Mouse (Mus musculus): ENCODE data around the gene Acacb. TPM values are rescaled to one million over a fixed set of nuclear protein-coding genes. Genes with fewer than 3 reads are reported as not detected.

The Acacb gene
- total RNA-seq, 1 experiment, result 10.5 TPM

GRCm38 (mm10) chr5:114119806-114120205 is 26.5 kb upstream of the Acacb start:
- TF ChIP-seq ZNF384 (IDR thresholded peaks at IDR 0.05; ENCODE audit: low read depth, low read length) (no peak), CHD2 (IDR thresholded peaks at IDR 0.05; ENCODE audit: low read depth, low read length) (no peak), HCFC1 (IDR thresholded peaks at IDR 0.05; ENCODE audit: borderline replicate concordance, insufficient read depth, low read length) (no peak), ZC3H11A (IDR thresholded peaks at IDR 0.05; ENCODE audit: borderline replicate concordance, low read depth, low read length) (no peak), MAFK (IDR thresholded peaks at IDR 0.05; ENCODE audit: insufficient read depth, low read depth, low read length) (no peak)
- no peak overlapping the region for H3K27ac ChIP-seq (ENCODE audit: insufficient read depth, low read depth, low read length, poor library complexity, severe bottlenecking)
- peaks cover 0 to 27% of the 10 kb centered on the region in 2 experiments; a peak in 2 of 4 replicates for H3K4me1 ChIP-seq (ENCODE audit: control insufficient read depth in 2 of 2, insufficient read depth in 2 of 2, low read length in 2 of 2, poor library complexity in 1 of 2)
- no peak overlapping the region for H3K9ac ChIP-seq (ENCODE audit: insufficient read depth, low read depth, low read length, poor library complexity, severe bottlenecking)
- no peak overlapping the region for H3K4me3 ChIP-seq (ENCODE audit: insufficient read depth in 1 of 2, low read depth in 1 of 2, low read length in 2 of 2, poor library complexity in 1 of 2, severe bottlenecking in 1 of 2)
- in situ Hi-C loops (cut with MboI; ENCODE audit: low sequenced_read_pairs in 2 of 2, unreplicated experiment in 2 of 2), result no loop called here
- DNase-seq (ENCODE audit: low read depth, low spot score), result no peak
- H3K9me3 ChIP-seq (ENCODE audit: control insufficient read depth, insufficient read depth, low read depth, low read length), result no peaks in the 10 kb centered on the region
- peaks cover 42% of the 10 kb centered on the region for H3K36me3 ChIP-seq (ENCODE audit: control insufficient read depth, insufficient read depth, low read length, poor library complexity, severe bottlenecking)

DNA sequence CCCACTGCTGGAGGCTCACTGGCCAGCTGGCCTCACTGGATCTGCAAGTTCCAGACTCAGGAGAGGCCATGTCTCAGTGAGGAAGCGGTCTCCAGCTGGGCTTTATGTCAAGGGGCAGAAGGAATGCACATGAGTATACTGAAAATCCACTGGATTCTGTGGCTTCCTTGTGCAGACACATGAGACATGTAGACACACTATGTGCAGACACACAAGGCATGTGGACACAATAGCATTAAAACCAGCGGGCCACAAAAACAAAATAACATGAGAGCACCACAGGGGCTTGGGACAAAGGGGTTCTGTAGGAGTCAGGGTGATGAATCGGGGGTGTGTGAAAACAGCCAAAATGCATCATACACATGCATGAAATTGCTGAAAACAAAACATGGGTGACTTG is 20.3 kb upstream of the Acacb start:
- H3K4me1 ChIP-seq (ENCODE audit: control insufficient read depth in 2 of 2, insufficient read depth in 2 of 2, low read length in 2 of 2, poor library complexity in 1 of 2), result peaks cover 2 to 24% of the 10 kb centered on the region in 2 experiments; a peak in 3 of 4 replicates
- in situ Hi-C loops (cut with MboI; ENCODE audit: low sequenced_read_pairs in 2 of 2, unreplicated experiment in 2 of 2), result no loop called here
- H3K27ac ChIP-seq (ENCODE audit: insufficient read depth, low read depth, low read length, poor library complexity, severe bottlenecking), result peak overlapping the region; percentile 92; the same call in 1 of the 2 replicates
- H3K9me3 ChIP-seq (ENCODE audit: control insufficient read depth, insufficient read depth, low read depth, low read length), result no peaks in the 10 kb centered on the region
- H3K4me3 ChIP-seq (ENCODE audit: insufficient read depth in 1 of 2, low read depth in 1 of 2, low read length in 2 of 2, poor library complexity in 1 of 2, severe bottlenecking in 1 of 2), result no peak overlapping the region
- peaks cover 42% of the 10 kb centered on the region for H3K36me3 ChIP-seq (ENCODE audit: control insufficient read depth, insufficient read depth, low read length, poor library complexity, severe bottlenecking)
- H3K9ac ChIP-seq (ENCODE audit: insufficient read depth, low read depth, low read length, poor library complexity, severe bottlenecking), result peak overlapping the region; percentile 15; the same call in 1 of the 2 replicates
- no peak for DNase-seq (ENCODE audit: low read depth, low spot score)
- TF ChIP-seq MAFK (IDR thresholded peaks at IDR 0.05; ENCODE audit: insufficient read depth, low read depth, low read length) (no peak), ZC3H11A (IDR thresholded peaks at IDR 0.05; ENCODE audit: borderline replicate concordance, low read depth, low read length) (no peak), ZNF384 (IDR thresholded peaks at IDR 0.05; ENCODE audit: low read depth, low read length) (no peak), CHD2 (IDR thresholded peaks at IDR 0.05; ENCODE audit: low read depth, low read length) (no peak), HCFC1 (IDR thresholded peaks at IDR 0.05; ENCODE audit: borderline replicate concordance, insufficient read depth, low read length) (no peak)

DNA sequence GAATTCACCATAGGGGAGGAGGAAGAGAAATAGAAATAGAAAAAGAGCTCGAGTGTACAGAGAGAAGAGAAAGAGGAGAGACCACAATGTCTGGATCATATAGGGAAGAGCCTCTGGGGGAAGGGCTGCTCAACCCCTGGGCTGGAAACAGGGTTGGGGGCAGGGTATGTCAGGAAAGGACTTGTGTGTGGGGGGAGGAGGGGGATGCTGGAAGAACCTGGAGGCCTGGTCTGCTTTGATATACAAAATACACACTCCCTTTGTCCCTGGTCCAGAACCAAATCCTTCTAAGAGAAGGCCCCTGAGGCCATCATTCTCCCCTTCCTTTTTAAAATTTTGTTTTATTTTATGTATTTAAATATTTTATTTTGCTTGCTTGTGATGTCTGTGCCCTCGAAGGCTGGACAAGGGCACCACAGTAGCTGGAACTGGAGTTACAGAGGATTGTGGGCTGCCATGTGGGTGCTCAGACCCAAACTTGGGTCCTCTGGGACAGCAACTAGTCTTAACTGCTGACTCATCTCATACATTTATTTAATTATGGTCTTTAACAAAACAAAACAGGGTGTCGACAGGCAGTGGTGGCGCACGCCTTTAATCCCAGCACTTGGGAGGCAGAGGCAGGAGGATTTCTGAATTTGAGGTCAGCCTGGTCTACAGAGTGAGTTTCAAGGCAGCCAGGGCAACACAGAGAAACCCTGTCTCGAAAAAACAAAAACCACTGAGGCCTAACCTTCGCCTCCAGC is 19.7 kb upstream of the Acacb start:
- TF ChIP-seq MAFK (IDR thresholded peaks at IDR 0.05; ENCODE audit: insufficient read depth, low read depth, low read length) (peak; percentile 62), CHD2 (IDR thresholded peaks at IDR 0.05; ENCODE audit: low read depth, low read length) (no peak)
- H3K4me3 ChIP-seq (ENCODE audit: insufficient read depth in 1 of 2, low read depth in 1 of 2, low read length in 2 of 2, poor library complexity in 1 of 2, severe bottlenecking in 1 of 2), result peak overlapping the region; percentile 81 to 94
- H3K4me1 ChIP-seq (ENCODE audit: control insufficient read depth in 2 of 2, insufficient read depth in 2 of 2, low read length in 2 of 2, poor library complexity in 1 of 2), result peaks cover 2 to 26% of the 10 kb centered on the region in 2 experiments; a peak in 3 of 4 replicates
- peak overlapping the region; percentile 92 for H3K27ac ChIP-seq (ENCODE audit: insufficient read depth, low read depth, low read length, poor library complexity, severe bottlenecking)
- no peaks in the 10 kb centered on the region for H3K9me3 ChIP-seq (ENCODE audit: control insufficient read depth, insufficient read depth, low read depth, low read length)
- peaks cover 35% of the 10 kb centered on the region for H3K36me3 ChIP-seq (ENCODE audit: control insufficient read depth, insufficient read depth, low read length, poor library complexity, severe bottlenecking)
- in situ Hi-C loops (cut with MboI; ENCODE audit: low sequenced_read_pairs in 2 of 2, unreplicated experiment in 2 of 2), result no loop called here
- DNase-seq (ENCODE audit: low read depth, low spot score), result no peak
- H3K9ac ChIP-seq (ENCODE audit: insufficient read depth, low read depth, low read length, poor library complexity, severe bottlenecking), result peak overlapping the region; percentile 87; the same call in 1 of the 2 replicates

DNA sequence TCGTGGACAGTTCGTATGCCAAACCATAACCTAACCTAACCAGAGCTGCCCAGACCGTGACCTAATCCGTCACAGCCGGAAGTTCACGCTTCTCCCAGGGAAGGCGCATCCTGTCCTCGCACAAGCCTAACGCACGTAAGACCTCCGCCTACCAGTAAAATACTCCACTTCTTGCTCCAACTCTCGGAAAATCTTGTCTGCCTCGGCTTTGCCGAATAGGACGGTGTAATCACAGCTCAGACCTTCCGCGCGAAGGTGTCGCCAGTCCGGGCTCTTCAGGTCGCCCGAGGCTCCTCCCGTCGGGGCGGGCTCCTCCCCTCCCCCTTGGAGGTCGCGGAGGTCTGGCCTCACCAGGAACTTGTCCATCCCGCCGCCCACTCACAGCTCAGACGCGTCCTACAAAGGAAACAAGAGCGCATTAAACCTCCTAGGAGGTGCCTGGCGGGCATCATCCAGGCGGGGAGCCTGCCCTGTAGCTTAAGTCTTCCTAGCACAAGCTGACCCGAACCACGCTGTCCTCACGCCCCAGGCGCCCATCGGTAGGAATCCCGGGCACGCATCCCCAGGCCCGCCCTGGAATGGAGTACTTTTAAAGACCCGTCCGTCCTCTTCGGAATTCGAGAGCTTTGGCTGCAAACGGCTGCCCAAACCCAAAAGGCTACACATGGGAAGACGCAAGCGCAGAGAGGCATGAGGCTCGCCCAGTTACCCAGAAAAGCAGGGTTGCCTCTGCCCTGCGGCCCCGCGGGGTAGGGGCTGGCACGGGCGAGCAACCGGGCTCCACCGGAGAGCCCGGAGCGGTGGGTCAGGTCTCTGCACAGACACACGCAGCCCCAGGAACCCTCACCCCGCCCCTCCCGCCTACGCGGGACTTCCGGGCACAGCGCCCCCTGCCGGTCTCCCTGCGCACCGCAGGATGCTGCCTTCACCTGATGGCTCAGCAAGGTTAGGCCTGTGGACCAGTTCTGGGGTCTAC is 18.7 kb upstream of the Acacb start, which contains the start of gene Alkbh2:
Gene Alkbh2, minus strand, starts transcription at position 845 of the 976 bp plus-strand sequence.
- no peak for DNase-seq (ENCODE audit: low read depth, low spot score)
- Histone ChIP-seq H3K9ac (ENCODE audit: insufficient read depth, low read depth, low read length, poor library complexity, severe bottlenecking) (peak within 1 kb of the TSS; percentile 87), H3K27ac (ENCODE audit: insufficient read depth, low read depth, low read length, poor library complexity, severe bottlenecking) (peak within 1 kb of the TSS; percentile 92), H3K4me3 (ENCODE audit: insufficient read depth in 1 of 2, low read depth in 1 of 2, low read length in 2 of 2, poor library complexity in 1 of 2, severe bottlenecking in 1 of 2) (peak within 1 kb of the TSS; percentile 81 to 94), H3K4me1 (ENCODE audit: control insufficient read depth in 2 of 2, insufficient read depth in 2 of 2, low read length in 2 of 2, poor library complexity in 1 of 2) (peaks cover 3 to 25% of the 10 kb centered on the region in 2 experiments), H3K36me3 (ENCODE audit: control insufficient read depth, insufficient read depth, low read length, poor library complexity, severe bottlenecking) (peaks cover 32% of the 10 kb centered on the region), H3K9me3 (ENCODE audit: control insufficient read depth, insufficient read depth, low read depth, low read length) (no peaks in the 10 kb centered on the region)
- no peak for TF ChIP-seq HCFC1 (IDR thresholded peaks at IDR 0.05; ENCODE audit: borderline replicate concordance, insufficient read depth, low read length)
- no peak for TF ChIP-seq ZNF384 (IDR thresholded peaks at IDR 0.05; ENCODE audit: low read depth, low read length)
- peak; percentile 21; the same call in 1 of the 2 replicates for TF ChIP-seq ZC3H11A (IDR thresholded peaks at IDR 0.05; ENCODE audit: borderline replicate concordance, low read depth, low read length)
- in situ Hi-C loops (cut with MboI; ENCODE audit: low sequenced_read_pairs in 2 of 2, unreplicated experiment in 2 of 2), result no loop called here
